Mouse (Mus musculus) CD4-positive, CD25-positive, alpha-beta regulatory T cell, adult 4 months (primary cell): ENCODE measurements around the gene Camk1g. TPM values are rescaled to one million over a fixed set of nuclear protein-coding genes. Genes with fewer than 3 reads are reported as not detected.

Experiments used
- ATAC-seq: one replicate; pipeline ENCODE4 v1.8.0; 2017
- polyA plus RNA-seq, 2 experiments: library from polyadenylated mRNA; unstranded; fragments of 100-300 nt; shearing (Covaris generic); gene quantifications; one replicate each; pipeline ENCODE4 v1.2.1; 2017

The Camk1g gene
- not detected for polyA plus RNA-seq

DNA sequence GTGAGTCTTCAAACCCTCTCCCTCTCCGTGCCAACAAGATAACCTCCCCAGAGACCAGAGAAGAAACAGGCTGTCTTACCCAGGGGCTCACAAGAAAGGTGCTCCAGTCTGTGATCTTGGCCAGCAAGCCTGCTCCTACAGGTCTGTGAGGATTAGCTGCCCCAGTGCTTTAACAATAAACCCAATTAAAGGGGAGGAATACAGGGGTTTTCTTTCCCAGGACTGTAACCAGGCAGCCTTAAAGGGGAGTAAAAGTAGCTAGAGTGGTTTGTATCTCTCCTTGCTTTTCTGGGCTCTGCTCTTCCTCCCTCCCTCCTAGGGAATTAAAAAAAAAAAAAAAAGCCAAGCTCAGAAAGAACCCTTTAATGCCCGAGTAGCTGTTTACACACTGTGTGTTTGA, at the start of gene Camk1g:
Gene Camk1g (minus strand): TSS at position 203 of the 400 bp plus-strand sequence.
- ATAC-seq: no peak

DNA sequence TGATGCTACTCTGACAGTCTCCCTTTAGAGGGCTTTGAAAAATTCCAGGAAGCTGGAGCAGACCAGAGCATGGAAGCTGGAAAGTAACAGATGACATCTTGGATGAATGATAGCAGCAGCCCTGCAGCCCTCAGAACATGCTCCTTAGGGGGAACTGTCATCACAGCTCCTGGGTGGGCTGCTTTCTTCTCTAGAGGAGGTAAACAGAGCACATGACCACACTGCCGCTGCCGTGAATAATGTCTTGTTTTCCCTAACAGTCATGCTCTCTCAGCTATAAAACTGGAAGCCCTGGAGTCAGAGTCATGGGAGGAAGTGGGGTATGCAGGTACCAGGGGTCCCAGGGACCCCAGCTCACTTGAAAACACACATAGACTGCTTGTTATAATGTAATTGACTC, 49.1 kb upstream of the Camk1g start:
- ATAC-seq: no peak

DNA sequence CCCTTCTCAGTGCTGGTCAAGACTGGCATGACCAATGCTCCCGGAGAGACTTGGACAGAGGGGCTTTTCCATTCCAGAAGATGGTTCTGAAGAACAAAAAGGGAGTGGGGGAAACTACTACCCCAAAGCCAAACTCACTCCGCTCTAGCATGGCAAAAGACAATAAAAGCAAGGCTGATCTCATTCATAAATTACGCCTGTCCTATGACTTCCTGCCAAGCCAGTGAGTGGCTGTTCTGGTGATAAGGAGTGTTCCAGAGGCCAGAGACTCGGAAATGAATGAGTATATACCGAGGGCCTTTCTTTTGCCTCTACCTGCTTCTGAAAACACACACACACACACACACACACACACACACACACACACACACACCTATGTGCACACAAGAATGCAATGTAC, 48.6 kb upstream of the Camk1g start:
- no peak for ATAC-seq

DNA sequence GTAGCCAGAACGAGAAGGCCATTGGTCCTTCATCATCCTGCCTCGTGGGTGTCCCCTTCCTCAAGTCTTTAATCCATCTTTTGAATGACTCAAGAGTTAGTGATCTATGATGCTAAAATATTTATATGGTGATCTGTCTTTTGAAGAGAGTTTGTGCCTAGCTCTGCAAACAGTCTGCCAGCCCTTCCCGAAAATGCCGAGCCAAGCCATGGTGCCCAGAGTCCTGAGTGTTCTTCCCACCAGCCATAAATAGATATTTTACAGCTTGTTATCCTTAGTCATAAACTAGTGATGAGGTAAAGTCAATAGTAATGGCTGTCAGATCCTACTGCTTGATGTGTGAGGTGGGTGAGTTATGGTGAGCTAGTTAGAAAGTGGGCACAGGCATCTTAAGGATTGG, 44.0 kb upstream of the Camk1g start:
- no peak for ATAC-seq

DNA sequence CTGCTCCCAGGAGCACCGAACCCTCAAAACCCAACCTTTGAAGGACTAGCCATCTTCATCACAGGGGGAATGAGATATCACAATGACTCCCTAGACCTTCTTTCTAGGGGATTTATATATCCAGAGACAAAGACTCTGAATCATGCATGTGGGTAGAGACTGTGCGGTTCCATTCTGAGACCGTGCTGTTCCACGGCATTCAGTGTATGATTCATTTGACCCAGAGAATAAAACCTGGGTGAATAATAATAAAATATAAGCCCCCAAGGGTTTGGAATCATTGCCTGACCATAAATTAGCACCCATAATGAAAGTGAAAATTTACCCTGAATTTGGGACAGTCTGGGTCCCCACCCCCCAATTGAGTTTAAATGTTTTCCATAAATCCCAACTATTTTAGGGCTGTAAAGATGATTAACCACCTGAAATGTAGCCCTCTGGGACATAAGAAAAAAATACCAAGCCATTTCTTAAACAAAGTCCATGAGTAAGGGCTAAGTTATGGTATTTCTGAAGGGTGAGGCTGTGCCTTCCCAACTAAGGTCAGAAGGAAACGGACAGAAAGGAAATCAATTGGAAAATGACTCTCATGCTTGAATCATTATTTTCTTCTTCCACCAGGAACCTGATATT, 43.4 kb upstream of the Camk1g start:
- ATAC-seq: no peak

DNA sequence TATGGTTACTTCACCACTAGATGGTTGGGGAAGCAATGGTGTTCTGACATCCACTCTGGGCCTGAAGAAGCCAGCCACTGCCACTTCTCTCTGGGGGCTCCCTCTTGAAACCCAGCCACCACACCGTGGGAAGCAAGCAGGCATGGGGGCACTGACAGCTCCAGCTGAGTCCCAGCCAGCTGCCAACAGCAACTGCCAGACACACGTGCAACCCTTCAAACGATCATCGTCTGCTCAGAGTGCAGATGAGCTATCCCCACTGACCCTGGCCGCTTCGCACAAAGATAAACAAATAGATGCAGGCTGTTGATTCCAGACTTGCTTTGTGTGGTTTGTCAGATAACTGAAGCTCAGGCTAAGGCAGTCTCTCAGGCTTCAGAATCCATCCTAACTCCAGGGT, 37.4 kb upstream of the Camk1g start:
- ATAC-seq: no peak

DNA sequence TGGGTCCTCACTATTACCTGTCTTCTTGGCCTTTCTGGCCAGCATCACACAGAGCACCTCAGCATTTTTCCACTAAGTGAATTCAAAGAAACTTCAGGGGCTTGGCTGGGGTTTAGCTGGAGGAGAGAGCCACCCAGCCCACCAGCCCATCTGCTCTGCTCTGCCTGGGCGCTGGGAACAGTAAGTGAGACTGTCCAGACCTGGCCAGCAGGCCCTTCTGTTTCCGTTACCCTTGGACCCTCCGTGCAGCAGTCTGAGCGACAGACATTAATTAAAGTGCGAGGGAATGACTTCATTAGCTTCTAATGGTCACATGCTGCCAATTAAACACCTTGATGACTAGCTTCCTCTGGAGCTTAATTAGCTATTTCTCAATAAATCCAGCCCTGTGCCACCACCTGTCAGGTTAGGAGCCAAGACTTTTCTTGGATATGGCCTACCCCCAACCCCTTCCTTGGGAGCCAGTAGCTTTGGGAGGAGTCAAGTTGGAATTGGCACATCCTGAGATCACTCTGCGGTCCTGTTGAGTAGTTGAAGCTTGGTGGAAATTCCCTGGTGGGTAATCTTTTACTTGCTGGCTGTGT, 36.1 kb upstream of the Camk1g start:
- no peak for ATAC-seq

DNA sequence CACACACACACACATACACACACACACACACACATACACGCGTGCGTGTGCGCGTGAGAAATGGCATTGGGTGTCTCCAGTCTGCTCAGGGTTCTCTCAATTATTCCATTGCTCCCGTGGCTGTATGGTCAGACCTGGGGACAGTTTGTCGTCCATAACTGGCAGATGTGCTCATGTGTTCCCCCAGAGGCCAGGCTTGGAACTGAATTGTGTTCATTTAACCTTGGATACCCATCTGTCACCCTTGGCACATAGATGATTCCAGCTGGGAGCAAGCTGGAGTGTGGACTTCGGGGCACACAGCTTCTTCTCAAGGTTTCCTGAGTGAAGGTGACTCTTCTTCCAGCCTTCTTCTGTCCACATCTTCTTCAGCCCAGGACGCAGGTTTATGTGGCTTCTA, 31.6 kb upstream of the Camk1g start:
- ATAC-seq: no peak

DNA sequence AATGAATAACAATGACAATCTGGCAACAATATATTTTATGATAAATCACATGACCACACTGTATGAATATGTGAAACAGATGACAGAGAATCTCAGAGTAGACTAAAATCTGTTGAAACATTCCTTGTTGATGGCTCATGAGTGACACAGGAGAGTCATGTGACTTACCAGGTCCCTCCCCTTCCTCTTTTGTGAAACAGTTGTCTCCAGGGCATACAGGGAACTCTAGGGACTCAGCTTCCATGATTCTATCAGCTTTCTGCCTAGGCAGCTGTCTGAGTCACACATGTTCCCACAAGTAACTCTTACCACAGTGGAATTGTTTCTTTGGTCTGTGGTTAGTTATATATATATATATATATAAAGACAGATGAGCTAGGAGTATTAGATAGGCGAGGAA, 30.2 kb upstream of the Camk1g start:
- no peak for ATAC-seq

DNA sequence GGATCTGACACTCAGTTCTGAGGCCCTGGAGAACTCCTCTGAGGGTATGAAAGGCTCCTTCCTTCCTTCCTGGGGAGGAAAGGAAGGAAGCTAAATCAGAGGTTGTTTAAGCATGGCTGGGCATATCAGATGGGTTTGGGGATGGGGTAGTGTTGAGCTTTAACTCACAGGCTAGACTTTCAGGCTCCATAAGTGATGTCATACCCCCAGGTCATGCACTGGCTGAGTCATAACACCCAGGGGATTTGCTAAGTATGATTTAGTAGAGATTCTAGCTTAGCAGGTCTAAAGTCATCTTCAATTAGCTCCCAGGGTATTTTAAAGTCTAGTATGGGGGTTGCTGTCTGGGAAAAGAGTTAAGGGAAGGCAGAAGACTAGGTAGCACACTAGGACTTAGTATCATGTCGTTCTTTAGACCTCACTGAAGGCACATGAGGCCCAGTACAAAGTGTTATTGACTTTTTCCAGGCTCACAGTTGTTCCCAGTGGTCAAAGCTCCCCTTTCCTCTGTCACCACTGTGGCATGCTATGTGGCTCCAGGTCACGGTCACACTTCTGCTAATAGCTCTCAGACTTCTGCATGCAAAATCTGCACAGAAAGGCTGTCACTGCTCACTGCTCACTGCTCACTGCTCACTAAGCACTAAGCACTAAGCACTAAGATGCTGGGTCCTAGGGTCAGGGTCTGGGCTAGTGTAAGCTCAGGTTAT, 28.8 kb upstream of the Camk1g start:
- no peak for ATAC-seq

DNA sequence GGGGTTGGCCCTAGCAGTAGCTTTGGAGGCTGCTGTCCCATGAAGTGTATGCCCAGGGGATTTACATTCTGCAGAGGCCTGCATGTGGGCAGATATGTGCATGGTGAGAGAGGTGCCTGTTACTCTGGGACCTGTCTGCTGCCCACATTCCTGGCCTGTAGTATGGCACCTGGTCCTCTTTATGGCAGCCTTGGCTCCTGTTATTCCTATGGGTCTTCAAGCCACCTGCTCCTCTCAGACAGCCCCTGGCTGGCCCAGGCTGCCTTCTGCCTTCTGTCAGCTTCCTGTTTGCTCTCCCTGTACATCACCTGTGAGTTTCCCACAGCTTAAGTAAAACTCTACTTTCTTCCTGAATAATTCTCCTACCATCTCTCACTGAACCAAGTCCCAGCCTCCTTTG, 27.0 kb upstream of the Camk1g start:
- no peak for ATAC-seq

DNA sequence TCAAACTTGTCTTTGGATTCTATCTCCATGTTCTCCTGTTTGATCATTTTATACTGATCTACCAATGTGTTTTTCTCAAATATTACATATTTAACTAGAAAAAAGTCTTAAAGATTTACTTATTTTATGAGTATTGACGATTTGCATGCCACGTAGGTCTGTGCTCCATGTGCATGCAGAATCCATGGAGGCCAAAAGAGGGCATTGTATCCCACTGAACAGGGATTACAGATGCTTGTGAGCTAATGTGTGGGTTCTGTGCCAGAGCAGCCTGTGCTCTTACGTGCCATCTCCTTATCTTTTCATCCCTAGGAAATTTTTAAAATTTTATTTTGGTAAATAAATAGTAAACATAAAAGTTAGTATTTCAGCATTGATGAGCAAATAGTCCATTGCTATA, 22.2 kb upstream of the Camk1g start:
- no peak for ATAC-seq

DNA sequence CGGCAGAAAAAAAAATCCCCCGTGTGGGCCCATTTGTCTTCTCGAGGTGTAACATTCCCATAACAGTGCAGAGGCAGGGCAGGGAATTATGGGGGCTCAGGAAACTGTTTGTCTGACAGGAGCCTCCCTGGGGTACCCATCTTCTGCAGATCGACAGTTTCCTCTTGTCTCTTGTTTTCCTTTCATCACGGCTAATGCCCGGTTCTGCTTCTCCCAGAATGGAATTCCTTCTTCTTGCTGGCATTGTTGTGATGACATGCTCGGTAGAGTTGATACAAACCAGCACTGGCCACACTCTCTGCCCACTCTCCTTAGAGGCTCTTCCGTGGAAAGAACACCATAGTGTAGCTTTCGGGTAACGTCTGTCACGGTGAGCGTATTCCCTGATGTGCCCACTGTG, 19.9 kb upstream of the Camk1g start:
- ATAC-seq: no peak

DNA sequence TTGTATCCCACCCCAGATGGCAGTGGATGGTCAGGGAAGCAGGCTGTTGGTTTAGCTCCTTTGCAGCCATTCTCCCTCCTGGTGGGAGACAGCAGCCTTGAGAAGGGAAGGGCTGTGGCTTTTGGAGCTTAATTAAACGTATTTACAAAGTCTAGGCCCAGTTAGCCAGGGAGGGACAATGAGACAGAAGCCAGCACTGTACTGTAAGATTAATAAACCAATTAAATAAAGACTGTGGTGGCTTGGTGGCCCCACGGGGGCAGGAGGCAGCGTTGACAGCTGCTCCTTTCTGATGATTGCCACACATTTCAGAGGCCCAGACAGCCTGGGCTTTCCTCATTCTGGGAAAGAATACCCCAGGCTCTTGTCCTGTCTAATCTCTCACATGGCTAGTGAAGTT, 19.4 kb upstream of the Camk1g start:
- no peak for ATAC-seq

DNA sequence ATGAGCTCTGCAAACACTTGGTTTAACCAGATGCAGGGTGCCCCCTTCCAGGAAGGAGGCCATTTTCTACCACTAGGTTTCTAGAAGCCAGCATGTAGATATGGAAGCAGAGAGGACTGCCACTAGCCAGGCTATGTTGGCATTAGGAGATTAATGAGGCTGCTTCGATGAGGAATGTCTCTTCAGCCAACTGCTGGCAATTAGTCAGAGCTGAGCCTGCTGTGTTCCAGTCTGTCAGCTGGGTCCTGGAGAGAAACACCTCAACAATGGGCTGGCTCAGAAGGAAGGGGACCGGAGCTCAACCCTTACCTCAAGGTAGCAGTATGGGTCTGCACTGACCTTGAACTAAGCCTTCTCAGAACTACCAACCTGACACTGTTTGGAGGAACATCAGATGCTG, 17.1 kb upstream of the Camk1g start:
- no peak for ATAC-seq

DNA sequence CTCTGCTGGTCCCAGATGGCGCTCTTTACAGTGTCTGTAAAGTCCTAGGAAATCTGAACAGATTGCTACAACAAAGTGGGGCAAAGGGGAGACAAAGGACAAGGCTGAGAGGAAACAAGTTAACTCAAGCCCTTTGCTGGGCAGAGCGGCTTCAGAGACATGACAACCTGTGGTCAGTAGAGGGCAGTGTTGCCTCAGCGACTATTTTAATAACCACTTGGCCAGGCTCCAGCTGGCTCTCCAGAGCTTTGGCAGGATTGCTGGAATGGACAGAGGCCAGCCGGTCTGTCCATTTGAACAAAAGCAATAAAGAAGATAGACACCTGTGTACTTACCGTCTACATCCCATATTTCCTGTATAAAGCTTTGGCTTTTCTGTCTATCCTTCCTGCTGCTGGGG, 16.0 kb upstream of the Camk1g start:
- peak; percentile 61 for ATAC-seq

DNA sequence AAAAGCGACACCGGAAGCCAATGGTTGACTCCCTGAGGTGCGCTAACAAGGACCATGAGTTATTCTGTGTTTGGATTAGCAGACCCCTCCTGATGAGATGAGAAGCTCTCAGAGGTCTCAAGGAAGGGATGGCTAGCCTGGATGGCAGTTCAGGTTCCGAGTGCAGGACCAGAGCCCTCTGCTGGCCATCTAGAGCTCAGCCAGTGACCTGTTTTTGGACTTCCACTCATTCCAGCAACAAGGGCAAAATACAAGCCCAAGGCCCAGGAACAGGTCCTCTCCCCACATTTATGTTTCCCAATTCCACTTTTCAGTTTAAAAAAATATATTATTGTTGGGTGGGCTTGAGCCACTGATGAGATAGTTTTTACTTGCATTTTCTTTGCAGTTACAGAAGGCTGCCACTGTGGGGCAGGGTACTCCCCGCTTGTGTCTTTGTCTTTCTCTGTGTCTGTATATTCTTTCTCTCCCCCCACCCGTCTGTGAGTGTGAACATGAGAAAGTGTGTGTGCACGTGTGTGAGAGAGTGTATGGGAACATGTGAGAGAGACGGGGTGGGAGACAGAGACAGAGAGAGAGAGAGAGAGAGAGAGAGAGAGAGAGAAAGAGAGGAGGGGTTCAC, 12.9 kb upstream of the Camk1g start:
- ATAC-seq: peak; percentile 70

DNA sequence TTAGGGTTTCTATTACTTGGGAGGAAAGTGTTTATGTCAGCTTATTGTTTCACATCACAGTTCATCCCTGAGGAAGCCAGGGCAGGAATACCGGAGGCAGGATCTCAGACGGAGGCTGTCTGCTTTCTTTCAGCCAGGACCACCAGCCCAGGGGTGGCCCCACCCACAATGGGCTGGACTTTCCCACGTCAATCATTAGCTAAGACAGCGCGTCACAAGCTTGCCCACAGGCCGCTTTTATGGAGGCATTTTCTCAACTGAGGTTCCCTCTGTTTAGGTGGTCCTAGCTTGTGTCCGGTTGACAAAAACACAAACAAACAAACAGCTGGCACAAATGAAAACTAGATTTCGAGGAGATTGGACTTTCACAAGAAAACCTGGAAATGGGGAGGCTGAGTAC, 12.3 kb upstream of the Camk1g start:
- ATAC-seq: peak; percentile 38

DNA sequence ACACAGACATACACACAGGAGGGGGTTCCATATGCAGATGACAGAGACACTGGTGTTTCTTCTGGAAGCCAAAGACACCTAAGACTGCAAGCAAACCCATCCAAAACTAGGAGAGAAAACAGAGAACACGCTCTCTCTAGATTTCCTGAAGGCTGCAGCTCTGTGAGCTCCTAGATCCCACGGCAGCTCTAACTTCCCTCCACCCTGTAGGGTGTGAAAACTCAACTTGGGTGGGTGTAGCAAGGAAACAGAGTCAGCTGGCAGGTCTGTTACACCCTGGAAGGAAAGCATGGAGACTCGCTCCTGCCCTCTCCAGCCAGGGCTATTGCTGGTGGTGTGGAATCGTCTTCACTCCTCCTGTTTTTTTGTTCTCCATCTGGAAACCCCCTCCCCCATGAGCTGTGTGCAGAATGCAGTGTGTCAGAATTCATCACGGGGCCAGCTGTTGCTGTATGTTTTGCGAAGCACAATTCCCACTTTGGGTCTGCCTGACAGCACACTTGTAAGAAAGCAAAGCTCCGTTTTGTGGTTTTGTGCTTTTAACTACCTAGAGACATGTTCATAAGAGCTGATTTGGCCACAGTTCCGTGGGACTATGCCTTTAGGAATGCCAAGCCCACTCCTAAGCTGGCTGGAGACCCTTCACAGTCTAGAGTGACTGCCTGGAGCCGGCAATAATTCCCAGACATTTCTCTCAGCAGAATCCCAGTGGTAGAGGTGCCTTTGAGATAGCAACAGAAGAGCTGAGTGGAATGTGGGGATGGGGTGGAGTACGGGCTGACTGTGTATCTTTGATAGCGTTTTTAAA, 11.7 kb upstream of the Camk1g start:
- no peak for ATAC-seq

DNA sequence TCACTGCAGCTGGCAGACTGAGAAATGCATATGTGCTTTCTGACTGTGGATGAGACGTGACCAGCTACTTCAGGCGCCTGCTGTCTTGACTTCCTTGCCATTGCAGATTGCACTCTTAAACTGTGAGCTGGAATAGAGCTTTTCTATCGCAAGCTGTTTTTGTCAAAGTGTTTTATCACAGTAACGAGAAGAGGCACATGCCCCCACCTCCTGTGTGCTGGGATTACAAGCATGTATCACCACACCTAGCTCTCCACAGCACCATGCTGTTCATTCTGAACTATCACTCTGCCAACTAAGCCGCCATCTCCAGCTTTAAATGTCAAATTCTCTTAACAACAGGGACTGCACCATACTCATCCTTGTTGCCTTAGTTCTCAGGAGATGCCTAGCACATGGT, 10.8 kb upstream of the Camk1g start:
- ATAC-seq: no peak

DNA sequence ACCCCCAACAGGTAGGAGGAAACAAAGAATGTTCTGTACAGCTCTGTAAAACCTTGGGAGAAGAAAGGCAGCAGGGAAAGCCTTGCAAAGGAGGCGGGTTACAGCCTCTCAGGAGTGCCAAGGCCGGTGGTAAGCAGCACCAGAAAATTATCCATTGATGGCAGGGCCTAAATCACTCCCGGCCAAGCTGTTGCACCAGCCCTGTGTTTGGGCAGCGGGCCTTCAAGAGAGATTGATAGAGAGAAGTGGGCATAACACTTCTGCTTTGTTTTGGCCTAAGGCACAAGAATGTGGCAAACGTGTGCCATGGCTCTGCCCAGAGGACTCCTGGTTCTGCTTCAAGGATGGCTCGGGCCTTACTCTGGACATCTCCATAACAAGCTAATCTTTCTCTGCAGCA, 9.5 kb upstream of the Camk1g start:
- no peak for ATAC-seq

DNA sequence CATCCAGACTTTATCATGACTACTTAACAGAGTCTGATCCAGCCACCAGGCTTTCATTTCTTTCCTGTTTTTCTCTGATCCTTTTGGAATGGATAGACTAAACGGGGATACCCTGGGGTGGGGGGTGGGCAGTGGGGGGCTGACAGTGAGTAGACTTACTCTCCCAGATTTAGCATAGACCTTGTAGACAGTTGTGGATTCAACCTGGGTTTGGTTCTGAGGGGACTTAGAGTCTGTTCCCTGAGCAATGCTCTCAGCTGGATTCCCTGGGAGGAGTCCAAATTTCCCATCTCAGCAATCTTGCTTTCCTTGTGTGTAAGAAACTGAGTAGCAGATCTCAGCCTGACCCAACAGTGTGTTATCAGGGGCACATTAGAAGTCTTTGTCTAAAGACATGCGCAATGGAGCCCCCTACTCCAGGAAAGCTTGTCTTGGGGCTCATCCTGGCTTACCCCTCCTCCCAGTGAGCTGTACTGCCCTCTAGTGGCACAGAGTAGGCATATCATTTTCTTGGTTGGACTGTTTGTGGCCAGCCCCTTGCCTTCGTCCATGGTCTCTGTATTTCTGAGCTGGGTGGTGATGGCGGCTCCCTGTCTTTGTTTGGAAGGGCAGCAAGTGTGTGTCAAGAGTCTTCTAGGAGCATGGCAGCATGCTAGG, 6.5 kb upstream of the Camk1g start:
- peak; percentile 77 for ATAC-seq
